Comparison of ENCODE assay signal across 7 mouse cellular contexts in the genomic region with DNA sequence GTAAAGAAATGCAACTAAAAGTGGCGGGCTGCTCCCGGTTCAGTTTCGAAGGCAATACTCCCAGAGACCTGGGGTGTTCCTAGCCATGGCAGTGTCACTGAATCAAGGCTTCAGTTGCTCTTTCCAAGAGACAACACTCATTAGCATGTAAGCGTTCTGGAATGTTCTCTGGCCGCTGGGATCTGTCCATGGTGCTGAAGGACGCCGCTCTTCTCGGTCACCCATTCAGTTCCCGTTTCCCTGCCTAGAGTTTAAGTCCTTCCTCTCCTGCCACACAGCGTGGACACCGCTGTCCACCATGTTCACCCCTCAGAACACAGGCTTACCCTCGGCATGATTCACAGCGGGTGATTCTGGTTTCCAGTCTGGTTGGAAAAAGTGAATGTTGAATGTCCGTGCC.
DNase-seq lines count a peak whose midpoint lies in the region; TF ChIP-seq lines count a peak whose summit lies in the region.

No protein-coding gene starts in this region.

- TF ChIP-seq POLR2A in MEL (IDR thresholded peaks at IDR 0.05; ENCODE audit: control insufficient read depth in 1 of 2, insufficient read depth in 1 of 2, low read depth in 1 of 2, low read length in 2 of 2, poor library complexity in 1 of 2): no peak

- no peak for TF ChIP-seq EP300 in MEL (IDR thresholded peaks at IDR 0.05; ENCODE audit: low read depth in 1 of 2, low read length in 2 of 2)

- DNase-seq in CD4-positive helper T cell, adult 2 months (ENCODE audit: low read depth, low spot score): peak; percentile 17
- peak; percentile 66 for DNase-seq in MEL (ENCODE audit: low read depth, low spot score)
- peak; percentile 81 for DNase-seq in embryonic facial prominence, embryonic 10.5 days (ENCODE audit: low spot score)
- DNase-seq in kidney, adult 18-20 months: peak; percentile 63
- DNase-seq in lung, postnatal 10 days: peak; percentile 83
- peak; percentile 29 for DNase-seq in thymus, postnatal 25 days
- DNase-seq in frontal cortex, postnatal 36 days (ENCODE audit: low spot score in 2 of 2): no peak

- H3K27ac ChIP-seq in MEL (ENCODE audit: control insufficient read depth, low read depth, low read length): no peak overlapping the region
- H3K27ac ChIP-seq in embryonic facial prominence, embryonic 10.5 days (replicated peaks): no peak overlapping the region

- H3K9me3 ChIP-seq in MEL (replicated peaks; ENCODE audit: insufficient read depth, low read length): no peaks in the 10 kb centered on the region
- H3K9me3 ChIP-seq in embryonic facial prominence, embryonic 10.5 days: no peaks in the 10 kb centered on the region

- no peak overlapping the region for H3K4me3 ChIP-seq in MEL (ENCODE audit: control insufficient read depth in 1 of 2, insufficient read depth in 1 of 2, low read depth in 2 of 2, low read length in 2 of 2)
- H3K4me3 ChIP-seq in embryonic facial prominence, embryonic 10.5 days: no peak overlapping the region

- no peaks in the 10 kb centered on the region; a peak in 1 of 4 replicates for H3K36me3 ChIP-seq in MEL (ENCODE audit: control insufficient read depth in 1 of 2, insufficient read depth in 2 of 2, low read length in 2 of 2)
- H3K36me3 ChIP-seq in embryonic facial prominence, embryonic 10.5 days (replicated peaks): no peaks in the 10 kb centered on the region

- TF ChIP-seq CTCF in MEL (IDR thresholded peaks at IDR 0.05 in 2 of 3, conservative IDR thresholded peaks at IDR 0.05 in 1 of 3; ENCODE audit: control insufficient read depth in 1 of 3, insufficient read depth in 1 of 3, low read depth in 2 of 3, low read length in 3 of 3, poor library complexity in 1 of 3, severe bottlenecking in 1 of 3): no peak

- TF ChIP-seq RAD21 in MEL (IDR thresholded peaks at IDR 0.05; ENCODE audit: low read depth, low read length): no peak

- WGBS in embryonic facial prominence, embryonic 10.5 days: 66% methylated on average over 14 of the region's 14 CpGs

- H3K79me2 ChIP-seq in MEL (ENCODE audit: control insufficient read depth, insufficient read depth, low read length, poor library complexity): no peaks in the 10 kb centered on the region

- no peaks in the 10 kb centered on the region for H3K4me1 ChIP-seq in MEL (ENCODE audit: control insufficient read depth in 1 of 2, insufficient read depth in 2 of 2, low read length in 2 of 2)
- H3K4me1 ChIP-seq in embryonic facial prominence, embryonic 10.5 days: no peaks in the 10 kb centered on the region

- H3K9ac ChIP-seq in MEL (ENCODE audit: control insufficient read depth, low read depth, low read length, poor library complexity, severe bottlenecking): no peak overlapping the region

- no peaks in the 10 kb centered on the region for H3K27me3 ChIP-seq in MEL (ENCODE audit: control insufficient read depth in 1 of 2, insufficient read depth in 2 of 2, low read length in 2 of 2)
- H3K27me3 ChIP-seq in embryonic facial prominence, embryonic 10.5 days (replicated peaks; ENCODE audit: low read depth, poor library complexity, severe bottlenecking): no peaks in the 10 kb centered on the region

TF ChIP-seq in MEL, 35 proteins besides CTCF, POLR2A, EP300 and RAD21:
- TF ChIP-seq ZNF384 (IDR thresholded peaks at IDR 0.05; ENCODE audit: low read depth, low read length): no peak
- no peak for TF ChIP-seq USF2 (IDR thresholded peaks at IDR 0.05; ENCODE audit: borderline replicate concordance in 1 of 2, insufficient read depth in 1 of 2, low read depth in 1 of 2, low read length in 2 of 2)
- no peak for TF ChIP-seq KAT2A (conservative IDR thresholded peaks at IDR 0.05; ENCODE audit: low read depth, low read length)
- TF ChIP-seq NRF1 (IDR thresholded peaks at IDR 0.05; ENCODE audit: insufficient read depth, low read depth, low read length, poor library complexity, severe bottlenecking): no peak
- TF ChIP-seq CHD1 (IDR thresholded peaks at IDR 0.05; ENCODE audit: low read depth, low read length): no peak
- TF ChIP-seq UBTF (IDR thresholded peaks at IDR 0.05; ENCODE audit: borderline replicate concordance, insufficient read depth, low read depth, low read length): no peak
- TF ChIP-seq GATA1 (IDR thresholded peaks at IDR 0.05; ENCODE audit: low read depth, low read length): no peak
- TF ChIP-seq MAX (IDR thresholded peaks at IDR 0.05; ENCODE audit: low read length): no peak
- TF ChIP-seq E2F4 (IDR thresholded peaks at IDR 0.05; ENCODE audit: borderline replicate concordance, low read depth, low read length): no peak
- TF ChIP-seq MXI1 (IDR thresholded peaks at IDR 0.05; ENCODE audit: low read depth, low read length): no peak
- TF ChIP-seq TAL1 (IDR thresholded peaks at IDR 0.05; ENCODE audit: low read length): no peak
- no peak for TF ChIP-seq ZMIZ1 (IDR thresholded peaks at IDR 0.05; ENCODE audit: low read depth, low read length)
- no peak for TF ChIP-seq USF1 (IDR thresholded peaks at IDR 0.05; ENCODE audit: low read depth, low read length)

Comparison
In these comparisons a context has a peak if more than half of its experiments do, and no peak if none do; other contexts are left out.
1. DNase-seq: peak in CD4-positive helper T cell, adult 2 months (single experiment), MEL (single experiment), embryonic facial prominence, embryonic 10.5 days (single experiment), kidney, adult 18-20 months (single experiment), lung, postnatal 10 days (single experiment) and thymus, postnatal 25 days (single experiment); none in frontal cortex, postnatal 36 days (0 of 2).